Comparison of ENCODE assay signal across 7 mouse cellular contexts in genomic region chr11:90369115-90369514, GRCm38 (mm10). TPM values are rescaled to one million over a fixed set of nuclear protein-coding genes. Genes with fewer than 3 reads are reported as not detected.
DNase-seq lines count a peak whose midpoint lies in the region; ATAC-seq lines count a peak whose summit lies in the region.

No protein-coding gene starts in this region.

- H3K9ac ChIP-seq in embryonic facial prominence, embryonic 11.5 days (replicated peaks; ENCODE audit: low read length), result no peak overlapping the region
- H3K9ac ChIP-seq in forebrain, embryonic 12.5 days, result no peak overlapping the region
- no peak overlapping the region for H3K9ac ChIP-seq in kidney, embryonic 15.5 days
- H3K9ac ChIP-seq in midbrain, embryonic 11.5 days (ENCODE audit: low read length), result no peak overlapping the region

- no peaks in the 10 kb centered on the region for H3K27me3 ChIP-seq in embryonic facial prominence, embryonic 11.5 days (ENCODE audit: control insufficient read depth, insufficient read depth, low read length)
- peaks cover 26% of the 10 kb centered on the region; the same call in 1 of the 2 replicates for H3K27me3 ChIP-seq in forebrain, embryonic 12.5 days
- no peaks in the 10 kb centered on the region for H3K27me3 ChIP-seq in kidney, embryonic 15.5 days
- no peaks in the 10 kb centered on the region for H3K27me3 ChIP-seq in midbrain, embryonic 11.5 days (ENCODE audit: control insufficient read depth, insufficient read depth, low read length)

- WGBS in embryonic facial prominence, embryonic 11.5 days, result 18% methylated on average over 7 of the region's 7 CpGs
- WGBS in forebrain, embryonic 12.5 days, result 35% methylated on average over 7 of the region's 7 CpGs
- WGBS in kidney, embryonic 15.5 days, result 20% methylated on average over 7 of the region's 7 CpGs
- WGBS in midbrain, embryonic 11.5 days, result 33% methylated on average over 7 of the region's 7 CpGs

- no peak overlapping the region for H3K4me3 ChIP-seq in embryonic facial prominence, embryonic 11.5 days (ENCODE audit: low read depth, low read length)
- no peak overlapping the region for H3K4me3 ChIP-seq in forebrain, embryonic 12.5 days (replicated peaks)
- H3K4me3 ChIP-seq in kidney, embryonic 15.5 days (replicated peaks), result no peak overlapping the region
- no peak overlapping the region for H3K4me3 ChIP-seq in midbrain, embryonic 11.5 days (ENCODE audit: low read depth, low read length)

- no peaks in the 10 kb centered on the region for H3K9me3 ChIP-seq in embryonic facial prominence, embryonic 11.5 days (replicated peaks; ENCODE audit: control insufficient read depth, low read length)
- no peaks in the 10 kb centered on the region for H3K9me3 ChIP-seq in forebrain, embryonic 12.5 days
- H3K9me3 ChIP-seq in kidney, embryonic 15.5 days (replicated peaks), result no peaks in the 10 kb centered on the region
- H3K9me3 ChIP-seq in midbrain, embryonic 11.5 days (ENCODE audit: control insufficient read depth, low read length), result no peaks in the 10 kb centered on the region

- no peak for ATAC-seq in embryonic facial prominence, embryonic 11.5 days (replicated peaks; ENCODE audit: insufficient number of reproducible peaks, low FRiP score, low TSS enrichment, low read depth)
- no peak for ATAC-seq in forebrain, embryonic 12.5 days (ENCODE audit: low FRiP score)
- ATAC-seq in kidney, embryonic 15.5 days (replicated peaks; ENCODE audit: low FRiP score), result peak; percentile 44; the same call in 1 of the 2 replicates
- no peak for ATAC-seq in midbrain, embryonic 11.5 days (ENCODE audit: low FRiP score)
- no peak for ATAC-seq in frontal cortex, adult (ENCODE audit: low TSS enrichment)
- ATAC-seq in erythroid progenitor cell, adult 5-6 weeks (replicated peaks; ENCODE audit: low FRiP score, poor library complexity, severe bottlenecking), result no peak

- peak overlapping the region; percentile 22 for H3K27ac ChIP-seq in embryonic facial prominence, embryonic 11.5 days (replicated peaks; ENCODE audit: low read depth, low read length)
- peak overlapping the region; percentile 83 for H3K27ac ChIP-seq in forebrain, embryonic 12.5 days
- H3K27ac ChIP-seq in kidney, embryonic 15.5 days, result peak overlapping the region; percentile 90
- H3K27ac ChIP-seq in midbrain, embryonic 11.5 days (ENCODE audit: low read depth, low read length), result no peak overlapping the region; the same call in 1 of the 2 replicates

- no peaks in the 10 kb centered on the region for H3K36me3 ChIP-seq in embryonic facial prominence, embryonic 11.5 days (replicated peaks; ENCODE audit: control insufficient read depth, insufficient read depth, low read depth, low read length)
- H3K36me3 ChIP-seq in forebrain, embryonic 12.5 days (replicated peaks), result no peaks in the 10 kb centered on the region
- no peaks in the 10 kb centered on the region for H3K36me3 ChIP-seq in kidney, embryonic 15.5 days
- no peaks in the 10 kb centered on the region for H3K36me3 ChIP-seq in midbrain, embryonic 11.5 days (ENCODE audit: control insufficient read depth, insufficient read depth, low read length)

- DNase-seq in embryonic facial prominence, embryonic 11.5 days (ENCODE audit: low spot score), result peak; percentile 26
- DNase-seq in midbrain, embryonic 11.5 days (ENCODE audit: low spot score, missing footprints), result no peak
- DNase-seq in right cerebral cortex, postnatal 10 days (ENCODE audit: low spot score in 2 of 2), result no peak

- H3K4me2 ChIP-seq in embryonic facial prominence, embryonic 11.5 days (ENCODE audit: low read depth, low read length), result no peak overlapping the region
- peak overlapping the region; percentile 46 for H3K4me2 ChIP-seq in forebrain, embryonic 12.5 days
- H3K4me2 ChIP-seq in kidney, embryonic 15.5 days, result peak overlapping the region; percentile 33
- H3K4me2 ChIP-seq in midbrain, embryonic 11.5 days, result peak overlapping the region; percentile 5; the same call in 1 of the 2 replicates

- no peaks in the 10 kb centered on the region for H3K4me1 ChIP-seq in embryonic facial prominence, embryonic 11.5 days (ENCODE audit: control insufficient read depth, insufficient read depth, low read length)
- peaks cover 36% of the 10 kb centered on the region for H3K4me1 ChIP-seq in forebrain, embryonic 12.5 days
- H3K4me1 ChIP-seq in kidney, embryonic 15.5 days, result peaks cover 48% of the 10 kb centered on the region
- H3K4me1 ChIP-seq in midbrain, embryonic 11.5 days (ENCODE audit: control insufficient read depth, insufficient read depth, low read length), result peaks cover 9% of the 10 kb centered on the region

RNA-seq across cellular contexts. Expression of gene Hlf, which starts 21.6 kb away (rescaled TPM):
- polyA plus RNA-seq in embryonic facial prominence, embryonic 11.5 days (2014; fragmentation: Nextera tagmentation; extraction: Ambion mirVana), result 1.1 and 1.6 TPM in 2 replicates
- 2.2 and 3.3 TPM in 2 replicates for polyA plus RNA-seq in forebrain, embryonic 12.5 days (2016; fragmentation: Nextera tagmentation; extraction: Ambion mirVana)
- polyA plus RNA-seq in kidney, embryonic 15.5 days (2015; fragmentation: Nextera tagmentation; extraction: Ambion mirVana), result 1.9 and 2.9 TPM in 2 replicates
- polyA plus RNA-seq in midbrain, embryonic 11.5 days (2014; fragmentation: Nextera tagmentation; extraction: Ambion mirVana), result 2.0 and 2.2 TPM in 2 replicates
- 1.4 and 3.4 TPM in 2 replicates for total RNA-seq in erythroid progenitor cell, adult 5-6 weeks (2015; ENCODE audit: low replicate concordance)
- 0.51 TPM in 1 of 2 replicates, not detected in the other for total RNA-seq in erythroid progenitor cell, adult 5-6 weeks (2017; ENCODE audit: low replicate concordance)
